Mouse (Mus musculus) right cerebral cortex, postnatal 4 days (tissue): ENCODE results near the gene Tanc1.

Experiments
- DNase-seq: peaks from one replicate; pipeline ENCODE4 v3.0.0-alpha.2; 2022

Gene Tanc1

GRCm38 (mm10) chr2:59685606-59685950, 73.7 kb downstream of the Tanc1 start:
- no peak for DNase-seq

GRCm38 (mm10) chr2:59688261-59689104, 76.6 kb downstream of the Tanc1 start:
- no peak for DNase-seq

- DNase-seq, result no peak
These were observed 79.3 kb downstream of the Tanc1 start for GRCm38 (mm10) chr2:59691112-59691511.

GRCm38 (mm10) chr2:59693473-59693872, 81.6 kb downstream of the Tanc1 start:
- DNase-seq, result no peak

DNA sequence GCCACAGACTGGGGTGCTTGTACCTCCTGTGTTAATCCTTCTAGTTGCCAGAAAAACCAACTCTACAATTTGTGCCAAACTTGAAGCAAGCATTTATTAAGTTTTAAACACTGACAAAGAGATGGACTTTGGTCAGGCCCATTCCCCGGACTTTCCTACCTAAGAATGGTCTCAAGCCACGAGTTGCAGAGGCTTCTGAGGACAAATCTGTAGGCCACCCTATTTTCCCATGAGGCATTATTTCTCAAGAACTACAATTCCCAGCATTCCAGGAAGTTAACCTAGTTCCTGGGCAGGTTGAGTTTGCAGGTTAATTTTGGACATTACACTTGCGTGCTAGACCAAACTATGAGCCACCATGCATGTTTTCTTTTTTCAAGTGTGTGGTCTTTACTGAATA, 85.3 kb downstream of the Tanc1 start:
- no peak for DNase-seq

GRCm38 (mm10) chr2:59697722-59698634, 86.1 kb downstream of the Tanc1 start:
- no peak for DNase-seq

GRCm38 (mm10) chr2:59698635-59699300, 86.9 kb downstream of the Tanc1 start:
- no peak for DNase-seq

GRCm38 (mm10) chr2:59699893-59700292, 88.1 kb downstream of the Tanc1 start:
- no peak for DNase-seq

DNA sequence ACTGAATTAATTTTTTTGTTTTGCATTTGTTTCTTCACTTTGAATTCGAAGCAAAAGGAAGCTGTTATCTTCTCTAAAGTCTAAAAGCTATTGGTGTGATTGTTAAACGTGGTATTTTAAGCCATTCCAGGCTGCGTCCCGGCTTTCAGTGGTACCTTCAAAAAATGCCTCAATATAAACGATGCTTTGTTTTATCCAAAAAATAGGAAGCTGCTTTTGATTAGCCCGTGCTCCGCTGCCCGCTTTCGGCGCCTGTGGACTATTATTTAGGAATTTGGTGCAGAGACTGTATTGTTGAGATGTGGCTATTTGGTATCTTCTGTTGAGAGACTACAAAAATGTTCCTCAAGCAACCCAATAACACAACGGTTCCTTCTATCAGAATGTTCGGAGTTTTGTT, 93.4 kb downstream of the Tanc1 start:
- no peak for DNase-seq

DNA sequence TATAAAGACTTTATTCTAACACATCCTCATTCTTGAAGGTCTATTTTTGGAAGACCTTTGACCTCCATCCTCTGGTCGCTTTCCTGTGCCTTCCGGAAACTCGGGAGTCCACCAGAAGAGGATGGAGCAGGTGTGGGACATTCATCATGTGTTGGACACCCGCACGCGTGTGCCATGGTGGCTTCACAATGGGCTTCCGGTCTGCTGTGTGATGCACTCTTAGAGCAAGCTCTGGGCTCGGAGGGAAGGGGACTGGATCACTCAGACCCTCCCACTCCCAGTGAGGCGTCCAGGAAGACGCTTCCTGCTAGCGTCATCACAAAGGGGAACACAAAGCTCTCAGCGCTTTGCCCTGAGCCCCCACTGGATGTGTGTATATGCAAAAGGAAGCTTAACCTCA, 95.0 kb downstream of the Tanc1 start:
- DNase-seq, result no peak

DNA sequence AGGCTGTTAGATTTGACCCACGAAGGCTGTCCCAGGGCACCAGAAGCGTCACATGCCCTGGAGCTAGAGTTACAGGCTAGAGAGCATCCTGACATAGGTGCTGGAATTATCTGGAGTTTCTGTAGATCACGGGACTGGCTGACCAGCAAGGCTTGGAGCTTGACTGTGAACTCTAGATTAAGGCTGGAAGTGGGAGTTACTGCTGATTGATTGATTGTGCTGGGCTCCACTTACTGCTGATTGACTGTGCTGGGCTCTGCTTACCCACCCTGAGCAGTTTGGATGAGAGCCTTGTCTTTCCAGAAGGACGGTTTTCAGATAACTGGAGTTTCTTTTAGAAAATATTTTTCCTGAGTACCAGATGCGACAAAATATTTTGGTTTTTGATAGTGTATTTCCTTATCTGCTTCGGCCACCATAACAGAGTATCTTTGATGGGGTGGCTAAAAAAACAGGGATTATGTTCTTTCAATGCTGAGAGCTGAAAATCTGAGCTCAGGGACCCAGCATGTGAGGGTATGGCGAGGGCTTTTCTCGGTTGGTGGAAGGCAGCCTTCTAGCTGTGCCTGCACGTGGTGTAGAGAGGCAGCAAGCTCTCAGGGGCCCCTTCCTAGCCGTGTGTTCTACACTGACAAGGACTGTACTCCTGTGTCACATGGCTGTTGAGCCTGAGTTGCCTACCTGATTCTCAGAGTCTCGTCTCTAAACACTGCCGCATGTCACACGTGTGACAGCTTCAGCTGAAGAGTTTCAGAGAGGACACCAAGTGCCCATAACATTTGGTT, 96.3 kb downstream of the Tanc1 start:
- no peak for DNase-seq

GRCm38 (mm10) chr2:59710771-59711170, 98.9 kb downstream of the Tanc1 start:
- no peak for DNase-seq

DNA sequence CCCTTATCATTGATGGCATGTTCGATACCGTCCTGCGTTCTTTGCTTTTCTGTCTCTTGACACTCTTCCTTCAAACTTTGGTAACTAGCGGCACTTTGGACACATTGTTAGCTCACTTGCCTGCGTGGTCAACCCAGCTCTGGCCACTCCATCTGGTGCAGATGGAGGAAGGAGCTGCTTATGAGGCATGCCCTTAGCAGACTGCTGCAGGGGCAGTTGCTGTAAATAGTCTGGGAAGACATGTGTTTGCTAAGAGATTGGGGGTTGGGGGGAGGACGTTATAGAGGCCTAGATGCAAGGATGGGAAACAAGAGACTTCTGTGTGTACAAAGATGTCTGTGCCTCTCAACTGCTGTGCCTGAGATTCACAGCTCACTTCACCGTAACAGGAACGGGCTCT, 100.2 kb downstream of the Tanc1 start:
- DNase-seq, result no peak

DNA sequence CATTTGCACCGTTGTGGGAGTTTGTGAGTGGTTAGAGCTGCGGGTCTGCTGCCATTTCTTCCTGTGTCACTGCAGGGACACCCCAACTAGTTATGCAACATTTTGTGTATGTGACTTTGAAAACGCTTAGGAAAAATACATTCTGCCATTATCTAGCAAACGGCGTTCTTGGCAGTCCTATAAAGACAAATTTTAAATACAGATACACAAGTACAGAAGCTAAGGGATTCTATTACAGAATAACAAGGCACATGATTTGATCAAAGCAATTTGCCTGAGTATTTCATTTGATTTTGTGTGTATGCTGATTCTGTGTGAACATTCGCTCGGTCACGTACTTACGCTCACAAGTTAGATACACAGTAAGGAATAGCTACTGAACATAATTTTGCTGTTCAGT, 100.6 kb downstream of the Tanc1 start:
- no peak for DNase-seq

GRCm38 (mm10) chr2:59713626-59714556, 102.0 kb downstream of the Tanc1 start:
- DNase-seq, result no peak

DNA sequence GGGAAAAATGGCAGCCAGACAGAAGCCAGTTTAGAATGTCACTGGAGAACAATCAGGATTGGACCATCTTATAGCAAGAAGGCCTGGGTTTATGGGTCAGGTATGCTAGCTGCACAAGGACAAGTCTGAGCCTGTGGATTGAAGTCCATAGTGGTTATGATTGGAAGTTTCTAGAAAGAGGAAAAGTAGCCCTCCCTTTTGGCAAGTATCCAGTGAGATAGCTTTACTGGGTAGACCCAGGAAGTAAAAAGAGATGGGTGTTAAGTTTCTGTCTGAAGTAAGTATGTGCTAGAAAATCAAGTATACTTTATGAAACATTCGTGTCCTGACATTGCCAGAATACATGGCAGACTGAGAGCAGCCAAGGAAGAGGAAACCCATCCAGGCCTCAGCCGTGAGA, 103.2 kb downstream of the Tanc1 start:
- DNase-seq, result no peak

GRCm38 (mm10) chr2:59716461-59716860, 104.6 kb downstream of the Tanc1 start:
- no peak for DNase-seq

- DNase-seq, result no peak
These were observed 106.0 kb downstream of the Tanc1 start for GRCm38 (mm10) chr2:59717746-59718294.

- DNase-seq, result no peak
These were observed 107.0 kb downstream of the Tanc1 start for GRCm38 (mm10) chr2:59718601-59719416.

- no peak for DNase-seq
These were observed 108.0 kb downstream of the Tanc1 start for GRCm38 (mm10) chr2:59719831-59720230.
